Mouse (Mus musculus): ENCODE results near the gene Dscam. TPM values are rescaled to one million over a fixed set of nuclear protein-coding genes. Genes with fewer than 3 reads are reported as not detected.

The Dscam gene
- total and polyA plus RNA-seq, 3 experiments: 0.01 TPM; not detected in 2

DNA sequence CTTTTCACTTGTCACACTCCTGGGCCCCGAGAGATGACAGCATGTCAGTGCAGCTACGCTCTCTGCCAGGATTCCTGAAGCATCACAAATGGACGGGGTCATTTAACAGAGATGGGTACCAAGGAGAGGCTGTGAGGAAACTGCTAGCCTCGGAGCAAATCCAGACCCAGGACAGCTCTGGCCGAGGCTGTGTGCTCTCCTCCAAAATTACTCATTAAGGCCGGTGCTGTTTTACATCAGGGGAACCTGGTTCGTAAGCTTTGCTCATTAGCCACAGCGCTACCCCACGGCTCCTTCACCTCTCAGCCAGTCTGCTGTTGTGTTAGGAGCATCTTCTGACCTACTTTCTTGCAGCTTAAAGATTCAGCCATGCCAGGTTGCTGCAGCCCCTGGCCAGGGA is 449.3 kb downstream of the Dscam start:
- no peak for DNase-seq

DNA sequence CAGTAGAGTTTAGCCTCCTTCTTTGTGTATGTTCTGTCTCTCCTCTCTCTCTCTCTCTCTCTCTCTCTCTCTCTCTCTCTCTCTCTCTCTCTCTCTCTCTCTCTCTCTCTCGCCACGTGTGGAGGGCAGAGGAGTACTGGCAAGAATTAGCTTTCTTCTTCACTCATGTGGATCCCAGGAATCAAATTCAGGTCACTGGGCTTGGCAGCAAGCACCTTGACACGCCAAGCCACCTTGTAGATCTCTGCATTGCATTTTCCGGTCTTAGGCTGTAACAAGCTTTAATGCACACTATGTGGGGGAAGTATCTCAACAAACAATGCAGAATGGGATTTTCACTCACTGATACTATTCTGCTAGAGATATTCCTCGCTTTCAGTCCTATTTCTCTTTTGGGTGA is 449.9 kb downstream of the Dscam start:
- no peak for DNase-seq

- no peak for DNase-seq
These were observed 452.3 kb downstream of the Dscam start for GRCm38 (mm10) chr16:96718221-96718620.

DNA sequence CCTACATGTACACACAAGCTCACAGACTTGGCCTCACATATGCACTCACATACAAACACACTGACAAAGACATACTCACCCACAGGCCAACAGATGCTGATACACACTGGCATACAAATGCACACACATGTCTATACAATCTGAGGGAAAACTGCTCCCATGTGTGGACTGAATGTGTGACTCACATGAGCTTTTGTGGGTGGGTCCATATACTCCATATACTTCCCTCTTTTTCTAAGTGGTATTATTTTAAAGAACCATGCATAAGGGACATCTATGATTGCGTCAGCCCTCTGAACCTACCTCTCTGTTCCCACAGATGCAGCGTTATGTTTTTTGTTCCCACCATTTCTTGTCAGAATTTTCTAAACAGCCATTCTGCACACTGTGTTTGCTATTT is 453.9 kb downstream of the Dscam start:
- no peak for DNase-seq

DNA sequence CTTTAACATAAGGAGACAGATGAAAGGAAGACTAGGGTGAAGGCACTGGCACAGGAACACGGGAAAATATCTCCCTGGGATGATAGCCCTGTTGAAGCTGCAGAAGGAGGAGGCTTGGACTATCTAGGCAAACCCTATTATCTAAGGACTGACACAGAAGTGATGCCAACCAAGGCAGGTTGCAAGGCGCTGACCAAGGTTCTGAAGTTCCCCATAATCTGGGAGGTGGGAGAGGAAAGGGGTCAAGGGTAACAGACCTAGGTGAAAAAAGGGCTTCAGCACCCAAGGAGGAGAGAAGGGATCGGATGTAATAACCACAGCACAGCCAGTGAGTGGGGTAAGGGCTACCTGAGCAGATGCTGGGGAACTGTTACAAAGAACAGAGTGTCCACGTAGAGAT is 458.6 kb downstream of the Dscam start:
- DNase-seq: no peak

DNA sequence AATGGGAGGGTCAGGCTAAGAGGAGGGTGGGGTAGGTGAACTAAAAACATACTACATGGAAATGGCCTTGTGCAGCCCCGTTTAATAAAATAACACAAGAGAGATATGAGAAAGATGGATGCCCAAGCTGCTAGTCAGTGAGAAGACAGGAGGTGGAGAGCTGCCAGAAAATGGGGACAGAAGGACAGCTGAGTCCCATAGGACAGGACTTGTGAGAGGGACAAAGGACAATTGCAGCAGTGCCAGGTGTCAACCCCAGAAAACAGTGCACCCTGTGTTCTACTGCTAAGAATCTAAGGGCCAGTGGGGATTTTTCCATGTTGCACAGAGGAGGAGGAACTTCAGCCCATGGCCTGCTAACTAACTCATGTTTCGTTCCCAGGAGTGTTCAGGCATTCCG is 470.0 kb downstream of the Dscam start:
- DNase-seq: no peak

- no peak for DNase-seq
These were observed 474.7 kb downstream of the Dscam start for GRCm38 (mm10) chr16:96695882-96696281.

- no peak for DNase-seq
These were observed 479.0 kb downstream of the Dscam start for GRCm38 (mm10) chr16:96691576-96691975.

DNA sequence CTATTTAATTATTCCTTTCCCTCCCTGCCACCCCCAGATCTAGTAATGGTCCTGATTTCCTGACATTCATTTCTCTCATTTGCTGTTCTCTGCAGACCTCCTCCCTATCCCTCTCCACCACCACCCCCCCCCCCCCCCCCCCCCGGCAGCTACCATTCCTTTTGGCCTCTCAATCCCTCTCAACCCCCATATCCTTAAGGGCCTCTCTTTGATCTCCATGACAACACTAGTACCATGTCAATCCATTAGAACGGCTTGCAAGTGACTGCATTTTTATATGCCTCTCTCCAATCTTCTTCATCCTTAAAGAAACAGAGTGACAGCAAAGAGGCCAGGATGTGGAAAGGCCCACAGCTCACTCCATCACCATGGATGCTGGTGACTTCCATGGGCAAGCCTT is 480.5 kb downstream of the Dscam start:
- no peak for DNase-seq

- DNase-seq: no peak
These were observed 481.1 kb downstream of the Dscam start for GRCm38 (mm10) chr16:96689419-96689818.

DNA sequence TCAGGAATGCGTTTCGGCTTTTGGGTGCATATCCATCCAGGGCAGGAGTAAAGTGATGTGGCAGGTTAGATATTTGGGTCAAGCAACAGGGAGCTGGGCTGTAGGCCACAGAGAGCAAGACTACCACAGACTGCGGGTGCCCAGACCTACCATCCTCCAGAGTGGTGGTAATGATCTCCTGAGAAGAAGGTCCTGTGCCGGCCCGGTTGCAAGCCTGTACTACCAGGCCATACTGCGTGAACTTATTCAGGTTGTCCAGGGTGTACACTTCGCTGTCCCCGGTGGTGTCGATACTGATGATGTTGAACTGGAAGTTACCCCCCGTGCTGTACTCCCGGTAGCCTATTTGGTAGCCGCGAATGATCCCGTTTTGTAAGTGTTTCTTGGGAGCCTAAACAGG is 485.5 kb downstream of the Dscam start:
- DNase-seq: no peak

DNA sequence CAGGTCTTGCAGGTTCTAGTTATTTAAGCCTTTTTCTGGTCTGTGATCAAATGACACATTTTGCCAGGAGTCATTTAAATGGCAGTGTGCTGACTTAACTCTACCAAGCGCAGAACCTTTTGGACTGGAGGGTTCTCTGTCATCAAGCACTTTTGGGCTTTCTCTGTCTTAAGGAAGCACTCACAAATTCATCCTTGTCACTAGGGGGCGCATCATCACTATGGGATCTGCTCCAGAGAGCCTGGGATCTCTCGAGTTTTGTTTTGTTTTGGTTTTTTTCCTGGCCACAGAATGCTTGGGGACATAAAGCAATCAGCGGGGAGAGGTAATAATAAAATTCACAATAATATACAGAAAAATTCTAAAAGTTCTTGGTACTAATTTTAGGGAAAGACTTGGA is 486.0 kb downstream of the Dscam start:
- peak; percentile 51 for DNase-seq

- no peak for DNase-seq
These were observed 488.1 kb downstream of the Dscam start for GRCm38 (mm10) chr16:96682289-96682972.

GRCm38 (mm10) chr16:96679981-96680380 is 490.6 kb downstream of the Dscam start:
- no peak for DNase-seq

DNA sequence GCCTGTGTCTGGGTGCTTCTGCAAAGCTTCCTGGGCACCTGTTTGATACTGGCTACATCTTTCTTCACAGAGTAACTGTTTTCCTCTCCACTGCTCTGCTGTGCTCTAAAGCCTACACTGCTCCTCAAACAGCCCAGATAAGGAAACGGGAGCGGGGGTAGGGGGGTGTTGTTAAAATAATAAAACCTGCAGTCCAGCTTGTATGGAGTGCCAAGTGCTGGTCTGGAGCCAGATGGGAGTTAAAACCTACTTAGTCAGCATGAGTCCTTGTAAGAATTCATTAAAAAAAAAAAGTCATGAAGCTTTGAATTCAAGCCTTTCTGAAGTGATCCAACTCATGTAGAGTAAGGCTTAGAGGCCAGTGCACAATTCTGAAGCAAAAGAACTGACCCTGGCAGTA is 493.1 kb downstream of the Dscam start:
- DNase-seq: peak; percentile 6

DNA sequence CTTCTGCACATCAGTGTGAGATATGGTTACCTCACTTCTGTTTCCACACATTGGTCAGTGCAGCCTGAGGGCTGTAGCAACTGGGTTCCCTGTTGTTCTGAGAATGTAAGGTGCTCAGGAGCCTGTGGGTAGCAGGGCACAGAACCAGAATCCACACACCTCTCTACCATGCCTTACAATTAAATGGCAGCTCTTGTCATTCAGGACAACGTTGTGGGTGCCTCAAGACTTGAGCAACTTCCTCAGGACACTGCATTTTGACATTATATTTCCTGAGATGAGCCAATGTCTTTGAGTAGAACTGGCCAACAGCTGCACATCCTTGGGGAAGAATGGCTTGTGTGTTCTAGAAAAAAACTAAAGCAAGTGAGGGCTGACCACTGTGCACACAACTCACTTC is 493.9 kb downstream of the Dscam start:
- DNase-seq: no peak

- no peak for DNase-seq
These were observed 497.2 kb downstream of the Dscam start for GRCm38 (mm10) chr16:96673191-96673847.

- DNase-seq: no peak
These were observed 498.8 kb downstream of the Dscam start for GRCm38 (mm10) chr16:96671603-96672374.

GRCm38 (mm10) chr16:96669706-96670105 is 500.8 kb downstream of the Dscam start:
- DNase-seq: no peak

DNA sequence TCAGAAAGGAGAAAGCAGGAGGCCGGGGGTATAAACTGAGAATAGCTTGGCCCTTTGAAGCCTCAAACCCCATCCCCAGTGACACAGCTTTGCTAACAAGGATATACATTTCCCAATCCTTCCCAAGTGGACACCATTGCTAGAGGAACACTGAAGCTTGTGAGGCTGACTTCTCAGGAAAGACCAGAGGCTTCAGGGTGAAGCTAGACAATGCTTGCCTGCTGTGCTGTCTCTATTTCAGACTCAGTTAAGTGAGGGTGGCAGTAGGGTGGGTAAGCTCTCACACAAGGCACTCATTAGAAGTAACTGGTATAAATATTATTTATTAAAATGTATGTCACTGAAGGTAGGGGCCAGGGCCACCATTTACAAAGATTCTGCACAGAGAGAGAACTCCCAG is 502.1 kb downstream of the Dscam start:
- DNase-seq: no peak

DNA sequence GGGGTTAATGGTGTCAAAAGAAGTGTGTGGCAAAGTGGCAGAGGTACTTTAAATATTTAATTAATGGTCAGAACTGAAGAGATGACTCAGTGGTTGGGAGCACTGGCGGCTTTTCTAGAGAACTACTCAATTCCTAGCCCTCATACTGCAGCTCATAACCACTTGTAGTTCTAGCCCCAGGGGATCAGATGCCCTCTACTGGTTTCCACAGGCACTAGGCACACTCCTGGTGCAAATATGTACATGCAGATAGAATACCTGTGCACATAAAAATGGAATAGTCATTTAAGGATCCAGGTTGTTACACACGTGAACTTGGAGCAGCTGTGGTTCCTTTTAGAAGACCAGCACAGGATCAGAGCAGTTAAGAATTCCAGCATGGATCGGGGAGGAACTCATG is 509.5 kb downstream of the Dscam start:
- DNase-seq: no peak

GRCm38 (mm10) chr16:96659275-96659674 is 511.3 kb downstream of the Dscam start:
- no peak for DNase-seq

- no peak for DNase-seq
These were observed 515.0 kb downstream of the Dscam start for GRCm38 (mm10) chr16:96655548-96655947.
